Mouse (Mus musculus): ENCODE measurements around the gene Klrk1. TPM values are rescaled to one million over a fixed set of nuclear protein-coding genes. Genes with fewer than 3 reads are reported as not detected.
"Not testable (repeated sequence)": the region's sequence is repeated elsewhere in the genome, so short reads cannot be mapped to it uniquely, and the experiment has no call there.

Klrk1 gene
- polyA plus RNA-seq (2012; rRNA removed) (0.09 and 0.26 TPM in 2 replicates), polyA plus RNA-seq (2014; fragmentation: Nextera tagmentation; extraction: Ambion mirVana) (0.48 and 0.59 TPM in 2 replicates)

GRCm38 (mm10) chr6:129623735-129624134 is at the start of gene Klrk1:
Gene Klrk1, minus strand, starts transcription at chr6:129623864.
- H3K4me2 ChIP-seq (ENCODE audit: low read depth), result no peak within 1 kb of the TSS
- WGBS (ENCODE audit: insufficient replicate concordance), result 39% methylated on average over 4 of the region's 4 CpGs
- H3K9me3 ChIP-seq (ENCODE audit: control insufficient read depth, low read length), result no peaks in the 10 kb centered on the region
- DNase-seq (ENCODE audit: low read depth in 3 of 3, low spot score in 3 of 3), result no peak
- H3K27ac ChIP-seq, result no peak within 1 kb of the TSS
- no peaks in the 10 kb centered on the region for H3K4me1 ChIP-seq (replicated peaks; ENCODE audit: control insufficient read depth in 2 of 2, insufficient read depth in 2 of 2, low read length in 1 of 2)
- no peak within 1 kb of the TSS for H3K9ac ChIP-seq (replicated peaks)
- ATAC-seq (ENCODE audit: insufficient read depth), result no peak
- no peaks in the 10 kb centered on the region for H3K36me3 ChIP-seq (replicated peaks; ENCODE audit: control insufficient read depth, insufficient read depth, low read depth)
- TF ChIP-seq CTCF (IDR thresholded peaks at IDR 0.05; ENCODE audit: low read depth), result no peak
- TF ChIP-seq EP300 (IDR thresholded peaks at IDR 0.05; ENCODE audit: low read depth), result no peak
- no peaks in the 10 kb centered on the region for H3K27me3 ChIP-seq (ENCODE audit: control insufficient read depth, insufficient read depth, low read length)
- H3K4me3 ChIP-seq (ENCODE audit: insufficient read depth in 1 of 2, low read depth in 2 of 2, low read length in 2 of 2), result no peak within 1 kb of the TSS

GRCm38 (mm10) chr6:129661301-129661700 is 37.6 kb upstream of the Klrk1 start:
- H3K36me3 ChIP-seq (replicated peaks; ENCODE audit: control insufficient read depth, insufficient read depth, low read depth); H3K4me3 ChIP-seq (ENCODE audit: insufficient read depth in 1 of 2, low read depth in 2 of 2, low read length in 2 of 2); H3K9me3 ChIP-seq (ENCODE audit: control insufficient read depth, low read length); H3K27me3 ChIP-seq (ENCODE audit: control insufficient read depth, insufficient read depth, low read length); H3K9ac ChIP-seq (replicated peaks); H3K4me1 ChIP-seq (replicated peaks; ENCODE audit: control insufficient read depth in 2 of 2, insufficient read depth in 2 of 2, low read length in 1 of 2); H3K4me2 ChIP-seq (ENCODE audit: low read depth); H3K27ac ChIP-seq; ATAC-seq (ENCODE audit: insufficient read depth); DNase-seq (ENCODE audit: low read depth in 3 of 3, low spot score in 3 of 3): not testable (repeated sequence)
- 20% methylated on average over 1 of the region's 3 CpGs for WGBS (ENCODE audit: insufficient replicate concordance)

GRCm38 (mm10) chr6:129660589-129660988 is 36.9 kb upstream of the Klrk1 start, which contains the start of gene Klrc2:
Gene Klrc2, minus strand, starts transcription at chr6:129660689.
- not testable (repeated sequence) for H3K9me3 ChIP-seq (ENCODE audit: control insufficient read depth, low read length); H3K4me1 ChIP-seq (replicated peaks; ENCODE audit: control insufficient read depth in 2 of 2, insufficient read depth in 2 of 2, low read length in 1 of 2); DNase-seq (ENCODE audit: low read depth in 3 of 3, low spot score in 3 of 3); H3K9ac ChIP-seq (replicated peaks); ATAC-seq (ENCODE audit: insufficient read depth); H3K4me2 ChIP-seq (ENCODE audit: low read depth); H3K4me3 ChIP-seq (ENCODE audit: insufficient read depth in 1 of 2, low read depth in 2 of 2, low read length in 2 of 2); H3K27me3 ChIP-seq (ENCODE audit: control insufficient read depth, insufficient read depth, low read length); H3K27ac ChIP-seq; H3K36me3 ChIP-seq (replicated peaks; ENCODE audit: control insufficient read depth, insufficient read depth, low read depth)
- 46% methylated on average over 4 of the region's 4 CpGs for WGBS (ENCODE audit: insufficient replicate concordance)

GRCm38 (mm10) chr6:129644054-129644453 is 20.4 kb upstream of the Klrk1 start:
- H3K27ac ChIP-seq; H3K4me1 ChIP-seq (replicated peaks; ENCODE audit: control insufficient read depth in 2 of 2, insufficient read depth in 2 of 2, low read length in 1 of 2); H3K4me2 ChIP-seq (ENCODE audit: low read depth); H3K9ac ChIP-seq (replicated peaks); H3K4me3 ChIP-seq (ENCODE audit: insufficient read depth in 1 of 2, low read depth in 2 of 2, low read length in 2 of 2); DNase-seq (ENCODE audit: low read depth in 3 of 3, low spot score in 3 of 3); H3K9me3 ChIP-seq (ENCODE audit: control insufficient read depth, low read length); H3K27me3 ChIP-seq (ENCODE audit: control insufficient read depth, insufficient read depth, low read length); ATAC-seq (ENCODE audit: insufficient read depth); H3K36me3 ChIP-seq (replicated peaks; ENCODE audit: control insufficient read depth, insufficient read depth, low read depth): not testable (repeated sequence)
- WGBS (ENCODE audit: insufficient replicate concordance), result 33% methylated on average over 1 of the region's 3 CpGs

GRCm38 (mm10) chr6:129643237-129643636 is 19.6 kb upstream of the Klrk1 start, which contains the start of gene Klrc3:
Gene Klrc3, minus strand, starts transcription at chr6:129643337.
- ATAC-seq (ENCODE audit: insufficient read depth); H3K27ac ChIP-seq; H3K4me2 ChIP-seq (ENCODE audit: low read depth); H3K4me1 ChIP-seq (replicated peaks; ENCODE audit: control insufficient read depth in 2 of 2, insufficient read depth in 2 of 2, low read length in 1 of 2); H3K4me3 ChIP-seq (ENCODE audit: insufficient read depth in 1 of 2, low read depth in 2 of 2, low read length in 2 of 2); H3K36me3 ChIP-seq (replicated peaks; ENCODE audit: control insufficient read depth, insufficient read depth, low read depth); H3K9ac ChIP-seq (replicated peaks); H3K27me3 ChIP-seq (ENCODE audit: control insufficient read depth, insufficient read depth, low read length); DNase-seq (ENCODE audit: low read depth in 3 of 3, low spot score in 3 of 3); H3K9me3 ChIP-seq (ENCODE audit: control insufficient read depth, low read length): not testable (repeated sequence)
- 64% methylated on average over 3 of the region's 3 CpGs for WGBS (ENCODE audit: insufficient replicate concordance)

GRCm38 (mm10) chr6:129631046-129631445 is 7.4 kb upstream of the Klrk1 start:
- not testable (repeated sequence) for DNase-seq (ENCODE audit: low read depth in 3 of 3, low spot score in 3 of 3); H3K4me1 ChIP-seq (replicated peaks; ENCODE audit: control insufficient read depth in 2 of 2, insufficient read depth in 2 of 2, low read length in 1 of 2); H3K36me3 ChIP-seq (replicated peaks; ENCODE audit: control insufficient read depth, insufficient read depth, low read depth); H3K27ac ChIP-seq; H3K9me3 ChIP-seq (ENCODE audit: control insufficient read depth, low read length); H3K27me3 ChIP-seq (ENCODE audit: control insufficient read depth, insufficient read depth, low read length); H3K4me2 ChIP-seq (ENCODE audit: low read depth); H3K9ac ChIP-seq (replicated peaks); H3K4me3 ChIP-seq (ENCODE audit: insufficient read depth in 1 of 2, low read depth in 2 of 2, low read length in 2 of 2); ATAC-seq (ENCODE audit: insufficient read depth)
- WGBS (ENCODE audit: insufficient replicate concordance), result 50% methylated on average over 2 of the region's 2 CpGs

All from liver, embryonic 14.5 days (tissue).